Mouse (Mus musculus) cerebellum, adult 11 months (tissue): Measurements from ENCODE around the gene Orm3.

Source experiments
- DNase-seq: peaks from one replicate; pipeline ENCODE4 v3.0.0; 2022

Orm3 gene

DNA sequence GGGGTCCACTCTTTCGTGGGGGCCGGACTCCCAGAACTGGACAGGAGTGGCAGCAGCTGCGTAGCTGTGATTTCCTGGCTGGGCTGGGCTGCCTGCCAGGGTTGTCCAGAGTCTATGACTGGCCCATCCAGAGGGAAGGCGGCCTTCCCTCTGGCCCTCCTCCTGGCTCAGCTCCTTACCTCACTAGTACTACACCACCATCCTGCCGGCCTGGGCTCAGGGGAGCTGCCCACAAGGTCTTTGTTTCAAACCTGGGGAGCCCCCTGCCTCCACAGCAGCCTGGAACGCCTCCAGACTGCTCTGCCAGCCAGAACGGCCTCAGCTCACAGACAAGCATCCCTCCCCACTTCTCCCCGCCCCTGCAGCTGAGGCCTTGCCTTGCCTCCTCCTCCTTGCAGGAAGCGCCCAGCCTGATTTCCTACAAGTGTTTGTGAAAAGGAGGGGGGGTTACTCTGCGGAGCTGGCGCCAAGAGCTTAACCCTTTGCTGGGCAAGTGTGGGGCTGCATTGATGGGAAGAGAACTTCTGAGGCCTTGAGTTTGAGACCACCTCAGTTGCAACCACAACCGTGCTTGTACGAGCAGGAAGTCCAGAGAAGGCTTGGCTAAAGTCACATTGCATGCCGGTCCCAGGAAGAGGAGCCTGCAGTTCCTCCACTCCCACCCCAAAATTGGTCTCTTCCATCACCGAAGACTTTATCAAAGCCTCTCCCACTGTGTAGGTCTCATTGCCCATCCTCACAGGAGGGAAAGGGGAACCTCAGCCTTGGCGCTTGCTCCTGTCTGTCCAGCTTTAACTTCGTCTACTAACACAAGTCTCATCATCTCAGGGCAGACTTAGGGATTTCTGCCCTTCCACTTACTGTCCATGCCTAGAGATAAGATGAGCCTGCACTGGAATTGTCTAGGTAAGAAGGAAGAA is 47.3 kb downstream of the Orm3 start, which contains the start of gene Akna:
Gene Akna, minus strand, starts transcription at position 315 of the 920 bp plus-strand sequence.
- peak; percentile 14 for DNase-seq

- DNase-seq, result no peak
Measured at GRCm38 (mm10) chr4:63404205-63404604, 48.2 kb downstream of the Orm3 start.

- no peak for DNase-seq
Measured at GRCm38 (mm10) chr4:63405051-63405450, 49.1 kb downstream of the Orm3 start.

GRCm38 (mm10) chr4:63405683-63406082 is 49.7 kb downstream of the Orm3 start:
- no peak for DNase-seq

DNA sequence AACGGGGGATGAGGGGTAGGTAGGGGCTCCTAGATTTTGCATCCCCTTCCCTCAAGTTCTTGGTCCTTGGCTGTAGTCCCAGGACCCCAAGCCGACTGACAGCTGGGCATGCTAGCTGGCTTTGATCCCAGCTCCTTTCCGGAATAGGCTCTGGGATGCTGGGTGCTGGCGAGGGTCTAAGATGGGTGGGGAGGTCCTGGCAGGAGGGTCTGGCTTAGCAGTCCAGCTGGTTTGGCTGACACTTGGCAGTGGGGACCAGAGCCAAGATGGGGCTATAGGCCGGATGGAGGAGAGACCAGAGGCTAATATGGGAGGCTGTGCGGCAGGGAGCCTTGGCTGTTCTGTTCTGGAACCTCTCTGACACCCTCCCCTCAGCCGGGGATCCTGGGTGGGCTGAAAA is 52.3 kb downstream of the Orm3 start:
- DNase-seq, result no peak

DNA sequence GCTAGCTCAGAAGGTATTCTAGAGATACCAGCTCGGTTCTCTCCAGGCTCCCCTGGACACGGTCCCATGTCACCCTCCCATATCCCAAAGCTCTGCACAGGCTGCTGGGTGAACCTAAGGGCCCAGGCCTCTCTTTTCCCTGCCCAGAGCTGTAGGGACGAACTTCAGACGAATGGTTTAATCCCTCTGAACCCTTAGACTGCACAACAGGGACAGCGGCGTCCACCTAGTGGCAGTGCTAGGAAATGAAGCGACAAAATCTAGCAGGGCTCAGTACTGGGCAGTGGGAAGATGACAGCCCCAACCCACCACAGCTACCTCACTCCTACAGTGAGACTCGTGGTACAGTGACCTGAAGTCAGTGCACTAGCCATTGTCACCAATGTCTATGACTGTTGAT is 52.7 kb downstream of the Orm3 start:
- no peak for DNase-seq
